Mouse (Mus musculus) cerebellum, adult 2 months (tissue): ENCODE results near the gene Zfp709.
"Not testable (repeated sequence)": the region's sequence is repeated elsewhere in the genome, so short reads cannot be mapped to it uniquely, and the experiment has no call there.

Experiments used
- CTCF ChIP-seq: fragments of 200-500 bp; IDR thresholded peaks from 2 replicates; pipeline ENCODE4 v1.5.1; 2011; ENCODE audit warnings: low read depth, mild to moderate bottlenecking, control low read depth, low read length, moderate library complexity, borderline replicate concordance; ENCODE audit not compliant: insufficient read depth
- POLR2A ChIP-seq: fragments of 200-500 bp; IDR thresholded peaks from 2 replicates; pipeline ENCODE4 v1.6.1; 2011; ENCODE audit warnings: low read length, control low read depth, borderline replicate concordance; ENCODE audit not compliant: insufficient read depth

DNA sequence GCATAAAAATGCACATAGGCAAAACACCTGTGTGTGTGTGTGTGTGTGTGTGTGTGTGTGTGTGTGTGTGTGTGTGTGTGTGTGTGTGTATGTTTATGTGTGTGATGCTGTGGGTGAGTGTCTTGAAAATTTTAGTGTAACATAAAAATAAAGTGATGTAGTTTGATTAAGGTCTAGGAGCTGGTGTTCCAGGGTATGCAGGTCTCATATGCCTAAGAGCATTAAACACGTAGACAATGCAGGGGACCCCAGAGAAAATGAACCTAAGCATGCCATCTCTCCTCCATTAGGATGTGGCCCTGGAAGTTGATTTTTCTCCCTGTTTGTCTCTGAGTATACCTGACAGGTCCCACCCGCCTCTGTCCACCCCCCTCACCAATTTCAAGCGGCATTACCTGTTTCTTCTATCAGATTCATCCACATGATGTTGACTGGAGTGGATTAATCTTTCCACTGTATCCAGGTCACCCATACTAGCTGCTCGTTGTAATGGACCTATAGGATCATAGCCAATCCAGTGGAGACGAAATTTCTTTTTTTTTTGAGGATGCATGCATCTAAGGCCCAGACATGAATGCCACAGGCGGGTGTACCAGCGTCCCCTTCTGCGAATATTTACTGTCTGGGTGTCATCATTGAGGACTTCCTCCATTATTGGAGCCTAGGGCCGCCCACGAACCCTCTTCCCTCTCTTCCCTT, 25.0 kb upstream of the Zfp709 start:
- TF ChIP-seq POLR2A, CTCF: not testable (repeated sequence)
